In genomic region chr7:30444154-30444970, GRCm38 (mm10) we compare ENCODE assay signal across 9 mouse cellular contexts. TPM values are rescaled to one million over a fixed set of nuclear protein-coding genes. Genes with fewer than 3 reads are reported as not detected.
DNase-seq lines count a peak whose midpoint lies in the region; ATAC-seq and TF ChIP-seq lines count a peak whose summit lies in the region.
"Had no signal": no experiment of that assay in that cellular context is flagged by ENCODE, and none has a peak within 500 bp of the region (broad histone marks: within the 10 kb centered on the region; RNA-seq: fewer than 3 reads in every experiment).

No protein-coding gene starts in this region.

- H3K9ac ChIP-seq in lung, embryonic 15.5 days: peak overlapping the region; percentile 49; the same call in 1 of the 2 replicates
- H3K9ac ChIP-seq in midbrain, embryonic 15.5 days: peak overlapping the region; percentile 90

- peaks cover 22% of the 10 kb centered on the region for H3K27me3 ChIP-seq in lung, embryonic 15.5 days
- H3K27me3 ChIP-seq in hindbrain, embryonic 10.5 days (ENCODE audit: insufficient read depth, poor library complexity, severe bottlenecking): peaks cover 73% of the 10 kb centered on the region
- H3K27me3 ChIP-seq in midbrain, embryonic 15.5 days (replicated peaks): no peaks in the 10 kb centered on the region

- no peak overlapping the region for H3K27ac ChIP-seq in lung, embryonic 15.5 days
- H3K27ac ChIP-seq in hindbrain, embryonic 10.5 days: peak overlapping the region; percentile 90
- H3K27ac ChIP-seq in midbrain, embryonic 15.5 days: peak overlapping the region; percentile 97

- WGBS in lung, embryonic 15.5 days: 2% methylated on average over 38 of the region's 38 CpGs
- 1% methylated on average over 38 of the region's 38 CpGs for whole genome bisulfite sequencing in lung, adult 2 months
- under 1% methylated on average over 38 of the region's 38 CpGs for whole genome bisulfite sequencing in hindbrain, embryonic 10.5 days
- WGBS in midbrain, embryonic 15.5 days: under 1% methylated on average over 38 of the region's 38 CpGs

- no peak for ATAC-seq in lung, embryonic 15.5 days (ENCODE audit: borderline replicate concordance, extremely low read depth, low FRiP score, low TSS enrichment)
- peak; percentile 63 for ATAC-seq in midbrain, embryonic 15.5 days (replicated peaks)
- no peak for ATAC-seq in megakaryocyte progenitor cell, adult 5-6 weeks (replicated peaks; ENCODE audit: poor library complexity)

- intact Hi-C loops in left cerebral cortex, postnatal 25 days (cut with DNase I): loop anchor here (2.0 to 5.0 kb wide), 2 partner anchors 48 to 114 kb away; partner anchors contain the start of genes Lin37 and Prodh2

- no peak for TF ChIP-seq POLR2A in lung, adult 2 months (IDR thresholded peaks at IDR 0.05; ENCODE audit: borderline replicate concordance, extremely low read depth, low read depth, low read length)

- H3K36me3 ChIP-seq in lung, embryonic 15.5 days: no peaks in the 10 kb centered on the region
- peaks cover 39% of the 10 kb centered on the region for H3K36me3 ChIP-seq in hindbrain, embryonic 10.5 days
- H3K36me3 ChIP-seq in midbrain, embryonic 15.5 days (replicated peaks): peaks cover 28% of the 10 kb centered on the region

- no peak for TF ChIP-seq CTCF in lung, adult 2 months (IDR thresholded peaks at IDR 0.05; ENCODE audit: insufficient read depth, low read length)

- H3K4me3 ChIP-seq in lung, embryonic 15.5 days: peak overlapping the region; percentile 55
- H3K4me3 ChIP-seq in lung, adult 2 months (replicated peaks; ENCODE audit: extremely low read depth, low read depth, low read length): no peak overlapping the region
- H3K4me3 ChIP-seq in hindbrain, embryonic 10.5 days: peak overlapping the region; percentile 79
- H3K4me3 ChIP-seq in midbrain, embryonic 15.5 days: peak overlapping the region; percentile 80

- DNase-seq in lung, adult 2 months: no peak
- peak; percentile 81 for DNase-seq in embryo, embryonic 11 days
- DNase-seq in hindbrain, embryonic 10.5 days (ENCODE audit: low spot score): peak; percentile 80
- peak; percentile 73 to 85 for DNase-seq in left cerebral cortex, postnatal 25 days (ENCODE audit: low spot score in 2 of 2)
- peak; percentile 35 for DNase-seq in yolk sac, embryonic 10.5 days (ENCODE audit: low spot score)

- H3K4me2 ChIP-seq in lung, embryonic 15.5 days: peak overlapping the region; percentile 87
- peak overlapping the region; percentile 72 for H3K4me2 ChIP-seq in midbrain, embryonic 15.5 days

- H3K9me3 ChIP-seq in lung, embryonic 15.5 days: no peaks in the 10 kb centered on the region
- peaks cover 21% of the 10 kb centered on the region; the same call in 1 of the 2 replicates for H3K9me3 ChIP-seq in hindbrain, embryonic 10.5 days
- no peaks in the 10 kb centered on the region for H3K9me3 ChIP-seq in midbrain, embryonic 15.5 days

- peaks cover 21% of the 10 kb centered on the region for H3K4me1 ChIP-seq in lung, embryonic 15.5 days
- peaks cover 3% of the 10 kb centered on the region; the same call in 1 of the 2 replicates for H3K4me1 ChIP-seq in lung, adult 2 months (ENCODE audit: control insufficient read depth, insufficient read depth, low read length)
- H3K4me1 ChIP-seq in hindbrain, embryonic 10.5 days (replicated peaks): peaks cover 31% of the 10 kb centered on the region
- H3K4me1 ChIP-seq in midbrain, embryonic 15.5 days: peaks cover 36% of the 10 kb centered on the region

RNA-seq across cellular contexts. Expression of gene Aplp1, which starts 1.0 kb away (rescaled TPM):
- polyA plus RNA-seq in lung, embryonic 15.5 days (2015; fragmentation: Nextera tagmentation; extraction: Ambion mirVana): 23.9 and 24.4 TPM in 2 replicates
- 9.5 and 11.8 TPM in 2 replicates for polyA plus RNA-seq in lung, adult 2 months (2012; rRNA removed)
- polyA plus RNA-seq in hindbrain, embryonic 10.5 days (2016; fragmentation: Nextera tagmentation; extraction: Ambion mirVana): 69.7 and 184 TPM in 2 replicates
- 1,000 to 10,000 TPM; 1,270 to 1,289 TPM for total RNA-seq in left cerebral cortex, postnatal 25 days (2021)
- 790 and 817 TPM in 2 replicates for polyA plus RNA-seq in midbrain, embryonic 15.5 days (2015; fragmentation: Nextera tagmentation; extraction: Ambion mirVana)
- not detected in 2 replicates for total RNA-seq in megakaryocyte progenitor cell, adult 5-6 weeks (2015)
- total RNA-seq in megakaryocyte progenitor cell, adult 5-6 weeks (2017): not detected in 2 replicates

RNA-seq across cellular contexts. Expression of gene Kirrel2, which starts 13.1 kb away (rescaled TPM):
- not detected in 2 replicates for polyA plus RNA-seq in lung, embryonic 15.5 days (2015; fragmentation: Nextera tagmentation; extraction: Ambion mirVana)
- not detected in 2 replicates for polyA plus RNA-seq in lung, adult 2 months (2012; rRNA removed)
- polyA plus RNA-seq in hindbrain, embryonic 10.5 days (2016; fragmentation: Nextera tagmentation; extraction: Ambion mirVana): 11.8 and 35.0 TPM in 2 replicates
- total RNA-seq in left cerebral cortex, postnatal 25 days (2021): 10 to 100 TPM; 11.4 to 11.7 TPM
- polyA plus RNA-seq in midbrain, embryonic 15.5 days (2015; fragmentation: Nextera tagmentation; extraction: Ambion mirVana): 1.3 and 2.7 TPM in 2 replicates
- total RNA-seq in megakaryocyte progenitor cell, adult 5-6 weeks (2015): not detected in 2 replicates
- total RNA-seq in megakaryocyte progenitor cell, adult 5-6 weeks (2017): not detected in 2 replicates
- total RNA-seq: adrenal gland, adult 18-20 months had no signal

RNA-seq across cellular contexts. Expression of gene Nphs1, which starts 13.8 kb away (rescaled TPM):
- polyA plus RNA-seq in lung, embryonic 15.5 days (2015; fragmentation: Nextera tagmentation; extraction: Ambion mirVana): 0.08 TPM in 1 of 2 replicates, not detected in the other
- polyA plus RNA-seq in lung, adult 2 months (2012; rRNA removed): not detected in 2 replicates
- 1.7 and 4.2 TPM in 2 replicates for polyA plus RNA-seq in hindbrain, embryonic 10.5 days (2016; fragmentation: Nextera tagmentation; extraction: Ambion mirVana)
- total RNA-seq in left cerebral cortex, postnatal 25 days (2021): 1 to 10 TPM in 1 of 2 experiments, under 1 TPM in 1; 0.78 to 1.5 TPM
- polyA plus RNA-seq in midbrain, embryonic 15.5 days (2015; fragmentation: Nextera tagmentation; extraction: Ambion mirVana): 0.41 and 0.61 TPM in 2 replicates
- total RNA-seq in megakaryocyte progenitor cell, adult 5-6 weeks (2015): 0.27 TPM in 1 of 2 replicates, not detected in the other
- total RNA-seq in megakaryocyte progenitor cell, adult 5-6 weeks (2017): 0.58 and 0.95 TPM in 2 replicates
- total RNA-seq: adrenal gland, adult 18-20 months had no signal

RNA-seq across cellular contexts. Expression of gene Nfkbid, which starts 22.8 kb away (rescaled TPM):
- 1.5 and 2.1 TPM in 2 replicates for polyA plus RNA-seq in lung, embryonic 15.5 days (2015; fragmentation: Nextera tagmentation; extraction: Ambion mirVana)
- polyA plus RNA-seq in lung, adult 2 months (2012; rRNA removed): 7.2 and 8.6 TPM in 2 replicates
- 1.5 and 1.7 TPM in 2 replicates for polyA plus RNA-seq in hindbrain, embryonic 10.5 days (2016; fragmentation: Nextera tagmentation; extraction: Ambion mirVana)
- 1 to 10 TPM; 2.6 to 2.7 TPM for total RNA-seq in left cerebral cortex, postnatal 25 days (2021)
- 2.4 and 2.8 TPM in 2 replicates for polyA plus RNA-seq in midbrain, embryonic 15.5 days (2015; fragmentation: Nextera tagmentation; extraction: Ambion mirVana)
- total RNA-seq in megakaryocyte progenitor cell, adult 5-6 weeks (2015): 14.1 and 24.0 TPM in 2 replicates
- total RNA-seq in megakaryocyte progenitor cell, adult 5-6 weeks (2017): 5.3 and 13.7 TPM in 2 replicates

RNA-seq across cellular contexts. Expression of gene Hcst, which starts 24.7 kb away (rescaled TPM):
- 0.70 and 2.3 TPM in 2 replicates for polyA plus RNA-seq in lung, embryonic 15.5 days (2015; fragmentation: Nextera tagmentation; extraction: Ambion mirVana)
- 33.9 and 37.1 TPM in 2 replicates for polyA plus RNA-seq in lung, adult 2 months (2012; rRNA removed)
- polyA plus RNA-seq in hindbrain, embryonic 10.5 days (2016; fragmentation: Nextera tagmentation; extraction: Ambion mirVana): 0.55 and 0.57 TPM in 2 replicates
- 1 to 10 TPM in 1 of 2 experiments, not detected in 1; 1.2 TPM for total RNA-seq in left cerebral cortex, postnatal 25 days (2021)
- 0.53 and 0.59 TPM in 2 replicates for polyA plus RNA-seq in midbrain, embryonic 15.5 days (2015; fragmentation: Nextera tagmentation; extraction: Ambion mirVana)
- 28.1 and 30.3 TPM in 2 replicates for total RNA-seq in megakaryocyte progenitor cell, adult 5-6 weeks (2015)
- 10.0 and 12.7 TPM in 2 replicates for total RNA-seq in megakaryocyte progenitor cell, adult 5-6 weeks (2017)
